8 mouse cellular contexts compared by ENCODE assay signal in genomic region chr6:90604130-90604529, GRCm38 (mm10). TPM values are rescaled to one million over a fixed set of nuclear protein-coding genes. Genes with fewer than 3 reads are reported as not detected.
DNase-seq lines count a peak whose midpoint lies in the region; ATAC-seq lines count a peak whose summit lies in the region.

No protein-coding gene starts in this region.

- H3K27ac ChIP-seq in kidney, embryonic 14.5 days (ENCODE audit: low read depth, low read length) = no peak overlapping the region
- H3K27ac ChIP-seq in embryonic facial prominence, embryonic 13.5 days = no peak overlapping the region
- H3K27ac ChIP-seq in intestine, embryonic 15.5 days = no peak overlapping the region
- no peak overlapping the region for H3K27ac ChIP-seq in neural tube, embryonic 12.5 days

- H3K4me2 ChIP-seq in kidney, embryonic 14.5 days (replicated peaks; ENCODE audit: low read depth, low read length) = peak overlapping the region; percentile 61; the same call in 1 of the 2 replicates
- H3K4me2 ChIP-seq in embryonic facial prominence, embryonic 13.5 days = peak overlapping the region; percentile 95
- H3K4me2 ChIP-seq in intestine, embryonic 15.5 days (replicated peaks) = peak overlapping the region; percentile 86
- H3K4me2 ChIP-seq in neural tube, embryonic 12.5 days (replicated peaks) = peak overlapping the region; percentile 88

- ATAC-seq in kidney, embryonic 14.5 days (ENCODE audit: low FRiP score, low TSS enrichment) = 0 out of 2 replicates have a peak, but pooled peaks have one; percentile 11
- no peak for ATAC-seq in embryonic facial prominence, embryonic 13.5 days (ENCODE audit: insufficient number of reproducible peaks, insufficient read depth, low FRiP score, low TSS enrichment, low read depth)
- ATAC-seq in intestine, embryonic 15.5 days = peak; percentile 18; the same call in 1 of the 2 replicates
- ATAC-seq in neural tube, embryonic 12.5 days (ENCODE audit: low FRiP score, low read depth) = peak; percentile 43

- H3K9me3 ChIP-seq in kidney, embryonic 14.5 days (ENCODE audit: control insufficient read depth, low read length) = no peaks in the 10 kb centered on the region
- no peaks in the 10 kb centered on the region for H3K9me3 ChIP-seq in embryonic facial prominence, embryonic 13.5 days
- H3K9me3 ChIP-seq in intestine, embryonic 15.5 days = no peaks in the 10 kb centered on the region
- H3K9me3 ChIP-seq in neural tube, embryonic 12.5 days = no peaks in the 10 kb centered on the region

- H3K9ac ChIP-seq in kidney, embryonic 14.5 days (ENCODE audit: low read depth, low read length) = no peak overlapping the region
- H3K9ac ChIP-seq in embryonic facial prominence, embryonic 13.5 days = no peak overlapping the region
- H3K9ac ChIP-seq in intestine, embryonic 15.5 days = no peak overlapping the region
- H3K9ac ChIP-seq in neural tube, embryonic 12.5 days = no peak overlapping the region; the same call in 1 of the 2 replicates

- peak overlapping the region; percentile 57 for H3K4me3 ChIP-seq in kidney, embryonic 14.5 days (ENCODE audit: low read length)
- peak overlapping the region; percentile 70 for H3K4me3 ChIP-seq in embryonic facial prominence, embryonic 13.5 days
- H3K4me3 ChIP-seq in intestine, embryonic 15.5 days (replicated peaks) = peak overlapping the region; percentile 61; the same call in 1 of the 2 replicates
- H3K4me3 ChIP-seq in neural tube, embryonic 12.5 days = peak overlapping the region; percentile 57; the same call in 1 of the 2 replicates

- peaks cover 8% of the 10 kb centered on the region; the same call in 1 of the 2 replicates for H3K4me1 ChIP-seq in kidney, embryonic 14.5 days (ENCODE audit: control insufficient read depth, insufficient read depth, low read length)
- H3K4me1 ChIP-seq in embryonic facial prominence, embryonic 13.5 days = peaks cover 9% of the 10 kb centered on the region
- H3K4me1 ChIP-seq in intestine, embryonic 15.5 days (replicated peaks) = peaks cover 5% of the 10 kb centered on the region; the same call in 1 of the 2 replicates
- H3K4me1 ChIP-seq in neural tube, embryonic 12.5 days = 0 out of 2 replicates have a peak, but pooled peaks cover 2% of the 10 kb centered on the region

- no peaks in the 10 kb centered on the region for H3K36me3 ChIP-seq in kidney, embryonic 14.5 days (ENCODE audit: control insufficient read depth, insufficient read depth, low read length)
- no peaks in the 10 kb centered on the region for H3K36me3 ChIP-seq in embryonic facial prominence, embryonic 13.5 days
- H3K36me3 ChIP-seq in intestine, embryonic 15.5 days = no peaks in the 10 kb centered on the region
- H3K36me3 ChIP-seq in neural tube, embryonic 12.5 days = no peaks in the 10 kb centered on the region

- WGBS in kidney, embryonic 14.5 days = 64% methylated on average over 3 of the region's 3 CpGs
- WGBS in embryonic facial prominence, embryonic 13.5 days = 40% methylated on average over 3 of the region's 3 CpGs
- 62% methylated on average over 3 of the region's 3 CpGs for WGBS in intestine, embryonic 15.5 days
- 64% methylated on average over 3 of the region's 3 CpGs for WGBS in neural tube, embryonic 12.5 days

- H3K27me3 ChIP-seq in kidney, embryonic 14.5 days (ENCODE audit: control insufficient read depth, insufficient read depth, low read length) = peaks cover 5% of the 10 kb centered on the region; the same call in 1 of the 2 replicates
- H3K27me3 ChIP-seq in embryonic facial prominence, embryonic 13.5 days = peaks cover 16% of the 10 kb centered on the region
- H3K27me3 ChIP-seq in intestine, embryonic 15.5 days (replicated peaks) = 0 out of 2 replicates have a peak, but pooled peaks cover 2% of the 10 kb centered on the region
- H3K27me3 ChIP-seq in neural tube, embryonic 12.5 days (replicated peaks) = no peaks in the 10 kb centered on the region

- DNase-seq in kidney, adult 9 months = no peak
- no peak for DNase-seq in adrenal gland, postnatal 36 days
- DNase-seq in frontal cortex, postnatal 36 days (ENCODE audit: low spot score in 2 of 2) = no peak
- no peak for DNase-seq in layer of hippocampus, adult 9-11 months

RNA-seq across cellular contexts. Expression of gene Slc41a3, which starts 0.4 kb away (rescaled TPM):
- polyA plus RNA-seq in kidney, embryonic 14.5 days (2014; fragmentation: Nextera tagmentation; extraction: Ambion mirVana) = 4.2 and 7.2 TPM in 2 replicates
- polyA plus RNA-seq in embryonic facial prominence, embryonic 13.5 days (2015; fragmentation: Nextera tagmentation; extraction: Ambion mirVana) = 2.8 and 4.1 TPM in 2 replicates
- polyA plus RNA-seq in intestine, embryonic 15.5 days (2015; fragmentation: Nextera tagmentation; extraction: Ambion mirVana) = 5.1 and 5.7 TPM in 2 replicates
- 4.0 and 4.1 TPM in 2 replicates for polyA plus RNA-seq in neural tube, embryonic 12.5 days (2016; fragmentation: Nextera tagmentation; extraction: Ambion mirVana)
- 10 to 100 TPM; 25.5 to 70.3 TPM for total RNA-seq in adrenal gland, postnatal 36 days (2021)
